In the genomic region with DNA sequence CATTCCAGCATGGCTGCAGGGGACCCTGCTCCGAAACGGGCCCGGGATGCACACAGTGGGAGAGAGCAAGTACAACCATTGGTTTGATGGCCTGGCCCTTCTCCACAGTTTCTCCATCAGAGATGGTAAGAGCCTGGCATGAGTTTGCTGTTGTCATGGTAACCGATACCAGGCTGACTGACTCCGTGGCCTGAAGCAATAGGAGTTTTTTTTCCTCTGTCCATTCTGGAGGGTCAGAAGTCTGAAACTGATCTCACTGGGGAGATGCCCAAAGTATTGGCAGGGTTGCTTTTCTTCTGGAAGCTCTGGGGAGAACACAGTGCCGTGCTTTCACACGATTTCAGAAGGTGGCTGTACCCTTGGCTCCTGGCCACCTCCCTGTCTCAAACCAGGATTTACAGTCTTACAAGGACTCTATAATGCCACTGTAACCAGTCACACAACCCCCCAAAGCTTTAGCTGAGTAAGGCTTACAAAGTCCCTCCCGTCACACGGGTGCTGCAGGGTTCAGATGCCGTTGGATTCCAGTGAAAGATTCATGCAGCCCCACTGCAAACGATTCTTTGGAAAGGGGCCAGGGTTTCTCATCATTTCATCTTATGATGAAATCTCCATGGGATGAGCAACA, we compare ENCODE assay signal across 10 mouse cellular contexts. TPM values are rescaled to one million over a fixed set of nuclear protein-coding genes. Genes with fewer than 3 reads are reported as not detected.
DNase-seq lines count a peak whose midpoint lies in the region; ATAC-seq and TF ChIP-seq lines count a peak whose summit lies in the region.
"Had no signal": no experiment of that assay in that cellular context is flagged by ENCODE, and none has a peak within 500 bp of the region (broad histone marks: within the 10 kb centered on the region; RNA-seq: fewer than 3 reads in every experiment).

No protein-coding gene starts in this region.

- peak; percentile 41 for ATAC-seq in neural tube, embryonic 11.5 days (ENCODE audit: insufficient read depth, low FRiP score, low TSS enrichment)
- ATAC-seq in intestine, embryonic 15.5 days, result peak; percentile 43; the same call in 1 of the 2 replicates
- peak; percentile 20; the same call in 1 of the 2 replicates for ATAC-seq in stomach, postnatal 0 days (ENCODE audit: low FRiP score, low TSS enrichment)

- H3K9ac ChIP-seq in neural tube, embryonic 11.5 days (ENCODE audit: low read length), result no peak overlapping the region
- no peak overlapping the region for H3K9ac ChIP-seq in intestine, embryonic 15.5 days
- no peak overlapping the region for H3K9ac ChIP-seq in stomach, postnatal 0 days (ENCODE audit: low read length)

- peaks cover 4% of the 10 kb centered on the region for H3K9me3 ChIP-seq in neural tube, embryonic 11.5 days (ENCODE audit: control insufficient read depth, low read length)
- no peaks in the 10 kb centered on the region for H3K9me3 ChIP-seq in intestine, embryonic 15.5 days
- no peaks in the 10 kb centered on the region for H3K9me3 ChIP-seq in stomach, postnatal 0 days (ENCODE audit: control insufficient read depth, low read length)

- H3K27ac ChIP-seq in neural tube, embryonic 11.5 days (ENCODE audit: low read depth, low read length), result no peak overlapping the region
- peak overlapping the region; percentile 36 for H3K27ac ChIP-seq in intestine, embryonic 15.5 days
- H3K27ac ChIP-seq in stomach, postnatal 0 days (replicated peaks), result peak overlapping the region; percentile 53; the same call in 1 of the 2 replicates

- WGBS in neural tube, embryonic 11.5 days, result 58% methylated on average over 11 of the region's 11 CpGs
- WGBS in intestine, embryonic 15.5 days, result 33% methylated on average over 11 of the region's 11 CpGs
- WGBS in stomach, postnatal 0 days, result 25% methylated on average over 11 of the region's 11 CpGs

- H3K27me3 ChIP-seq in neural tube, embryonic 11.5 days (ENCODE audit: control insufficient read depth, insufficient read depth, low read length), result no peaks in the 10 kb centered on the region
- H3K27me3 ChIP-seq in intestine, embryonic 15.5 days (replicated peaks), result no peaks in the 10 kb centered on the region
- H3K27me3 ChIP-seq in stomach, postnatal 0 days (ENCODE audit: control insufficient read depth, insufficient read depth, low read length), result no peaks in the 10 kb centered on the region

- H3K4me1 ChIP-seq in neural tube, embryonic 11.5 days (ENCODE audit: control insufficient read depth, insufficient read depth, low read length), result no peaks in the 10 kb centered on the region
- peaks cover 18% of the 10 kb centered on the region; the same call in 1 of the 2 replicates for H3K4me1 ChIP-seq in intestine, embryonic 15.5 days (replicated peaks)
- no peaks in the 10 kb centered on the region for H3K4me1 ChIP-seq in stomach, postnatal 0 days (replicated peaks; ENCODE audit: control insufficient read depth, insufficient read depth)

- H3K36me3 ChIP-seq in neural tube, embryonic 11.5 days (ENCODE audit: control insufficient read depth, insufficient read depth, low read length), result no peaks in the 10 kb centered on the region
- H3K36me3 ChIP-seq in intestine, embryonic 15.5 days, result no peaks in the 10 kb centered on the region
- H3K36me3 ChIP-seq in stomach, postnatal 0 days (ENCODE audit: control insufficient read depth, insufficient read depth, low read length), result no peaks in the 10 kb centered on the region

- H3K4me3 ChIP-seq in neural tube, embryonic 11.5 days (ENCODE audit: low read depth, low read length), result no peak overlapping the region
- no peak overlapping the region for H3K4me3 ChIP-seq in intestine, embryonic 15.5 days (replicated peaks)
- no peak overlapping the region for H3K4me3 ChIP-seq in stomach, postnatal 0 days (ENCODE audit: low read depth, low read length)

- peak; percentile 13 for DNase-seq in embryo, embryonic 10 days (ENCODE audit: low spot score)
- no peak for DNase-seq in embryo, embryonic 11 days
- DNase-seq in neural tube, embryonic 11.5 days (ENCODE audit: low spot score), result no peak
- no peak for DNase-seq in neural tube, embryonic 10.5 days (ENCODE audit: extremely low spot score, low spot score)
- no peak for DNase-seq in stomach, postnatal 0 days (ENCODE audit: low spot score)
- no peak for DNase-seq in gastrocnemius, postnatal 36 days
- no peak for DNase-seq in heart, adult 18-20 months

- no peak for TF ChIP-seq EP300 in stomach, postnatal 0 days (optimal IDR thresholded peaks at IDR 0.05)

- H3K4me2 ChIP-seq in neural tube, embryonic 11.5 days (ENCODE audit: low read depth), result no peak overlapping the region
- peak overlapping the region; percentile 14; the same call in 1 of the 2 replicates for H3K4me2 ChIP-seq in intestine, embryonic 15.5 days (replicated peaks)
- H3K4me2 ChIP-seq in stomach, postnatal 0 days (replicated peaks; ENCODE audit: low read depth), result peak overlapping the region; percentile 25; the same call in 1 of the 2 replicates

- intact Hi-C loops in gastrocnemius, postnatal 36 days (cut with DNase I), result loop anchor here (1.0 kb wide), 1 partner anchor 30 kb away; no protein-coding TSS in a partner anchor

- TF ChIP-seq CTCF in stomach, postnatal 0 days (IDR thresholded peaks at IDR 0.05; ENCODE audit: low read depth), result no peak

RNA-seq across cellular contexts. Expression of a gene that starts 2.0 kb away (rescaled TPM):
- 0.41 and 0.76 TPM in 2 replicates for polyA plus RNA-seq in neural tube, embryonic 11.5 days (2014; fragmentation: Nextera tagmentation; extraction: Ambion mirVana)
- polyA plus RNA-seq in intestine, embryonic 15.5 days (2015; fragmentation: Nextera tagmentation; extraction: Ambion mirVana), result 1.2 and 1.4 TPM in 2 replicates
- 0.49 and 0.53 TPM in 2 replicates for polyA plus RNA-seq in stomach, postnatal 0 days (2015; fragmentation: Nextera tagmentation; extraction: Ambion mirVana)
- total RNA-seq in gastrocnemius, postnatal 36 days (2021), result under 1 TPM in 1 of 2 experiments, not detected in 1; 0.15 TPM
- under 1 TPM in 1 of 2 experiments, not detected in 1; 0.15 TPM for total RNA-seq in heart, adult 18-20 months (2021)
- total RNA-seq: CH12.LX; left cerebral cortex, postnatal 14 days had no signal

RNA-seq across cellular contexts. Expression of a gene that starts 15.4 kb away (rescaled TPM):
- polyA plus RNA-seq in neural tube, embryonic 11.5 days (2014; fragmentation: Nextera tagmentation; extraction: Ambion mirVana), result not detected in 2 replicates
- 0.21 TPM in 1 of 2 replicates, not detected in the other for polyA plus RNA-seq in intestine, embryonic 15.5 days (2015; fragmentation: Nextera tagmentation; extraction: Ambion mirVana)
- 0.08 TPM in 1 of 2 replicates, not detected in the other for polyA plus RNA-seq in stomach, postnatal 0 days (2015; fragmentation: Nextera tagmentation; extraction: Ambion mirVana)
- total RNA-seq in gastrocnemius, postnatal 36 days (2021), result under 1 TPM; 0.13 to 0.15 TPM
- total RNA-seq in heart, adult 18-20 months (2021), result not detected
- total RNA-seq: CH12.LX; left cerebral cortex, postnatal 14 days had no signal
